Mouse (Mus musculus): ENCODE measurements around the gene Psma6.

- no peak for TF ChIP-seq CTCF (IDR thresholded peaks at IDR 0.05; ENCODE audit: extremely low read depth, insufficient read depth, insufficient read length, insufficient replicate concordance)
- no peak for TF ChIP-seq POLR2A (IDR thresholded peaks at IDR 0.05; ENCODE audit: low read depth, low read length)
Observed at GRCm38 (mm10) chr12:55386456-55386855, 2.4 kb downstream of the Psma6 start.

Data from spleen, adult 2 months (tissue).